Mouse (Mus musculus): ENCODE measurements at regions not wholly inside any gene's neighbourhood (a gene's known extent, or its start where the extent isn't known, plus 50 kb on each side); places are given as distances from the start of the nearest gene placed in this dataset.

DNA sequence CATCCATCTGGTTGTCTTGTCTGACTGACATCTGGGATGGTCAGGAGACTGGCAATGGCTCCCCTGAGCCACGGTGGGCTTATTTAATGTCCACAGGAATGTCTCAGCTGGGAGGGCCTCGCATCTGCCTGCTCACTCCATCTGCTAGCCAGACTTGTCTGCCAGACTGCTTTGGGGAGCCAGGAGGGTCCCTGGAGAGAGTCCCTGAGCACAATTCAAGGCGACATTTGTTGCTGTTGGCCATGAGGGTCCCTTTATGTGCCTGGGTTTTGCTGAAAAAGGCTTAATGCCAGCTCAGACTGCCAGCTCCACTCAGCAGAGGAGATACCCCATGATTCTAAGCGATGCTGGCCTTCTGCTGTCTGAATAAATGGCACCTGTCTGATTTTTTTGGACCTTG lies 161.8 kb upstream of the Nckap5 start:
- no peak for TF ChIP-seq POLR2A (IDR thresholded peaks at IDR 0.05; ENCODE audit: low read depth, low read length)
- TF ChIP-seq CTCF (conservative IDR thresholded peaks at IDR 0.05; ENCODE audit: insufficient read depth, insufficient read length, low read depth, low read length): no peak

All from kidney, adult 2 months (tissue).